Mouse (Mus musculus): ENCODE data around the gene Lrrc46. TPM values are rescaled to one million over a fixed set of nuclear protein-coding genes. Genes with fewer than 3 reads are reported as not detected.

Lrrc46 gene
- polyA plus RNA-seq, 1 experiment from 2014 or later, result not detected

DNA sequence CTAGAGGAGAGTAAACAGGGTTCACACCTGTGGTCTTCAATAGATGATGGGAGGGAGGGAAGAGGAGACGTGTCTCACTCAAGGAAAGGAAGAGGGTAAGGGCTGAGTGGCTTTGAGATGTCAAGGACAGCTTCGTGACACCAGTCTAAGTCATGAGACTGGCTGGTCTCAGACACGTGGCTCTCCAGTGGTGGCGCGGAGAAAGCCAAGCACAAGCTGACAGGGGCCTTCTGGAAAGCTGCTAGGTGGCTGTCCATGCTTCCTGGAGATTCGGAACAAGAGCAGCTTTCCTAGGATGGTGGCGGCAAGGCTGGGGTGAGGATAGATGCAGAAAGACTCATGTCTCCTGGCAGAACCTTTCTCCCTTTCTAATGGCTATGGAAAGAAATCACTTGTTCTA, 2.3 kb downstream of the Lrrc46 start:
- Histone ChIP-seq H3K27ac (ENCODE audit: low read length) (no peak overlapping the region), H3K9me3 (ENCODE audit: control insufficient read depth, low read depth, low read length) (no peaks in the 10 kb centered on the region), H3K27me3 (ENCODE audit: control insufficient read depth, insufficient read depth, low read length) (no peaks in the 10 kb centered on the region), H3K4me3 (ENCODE audit: low read depth, low read length) (no peak overlapping the region), H3K4me2 (replicated peaks; ENCODE audit: low read depth, low read length) (no peak overlapping the region), H3K9ac (replicated peaks; ENCODE audit: low read depth, low read length) (no peak overlapping the region), H3K4me1 (ENCODE audit: control insufficient read depth, insufficient read depth, low read length) (peaks cover 4% of the 10 kb centered on the region; the same call in 1 of the 2 replicates), H3K36me3 (ENCODE audit: control insufficient read depth, insufficient read depth, low read length) (no peaks in the 10 kb centered on the region)
- ATAC-seq (ENCODE audit: insufficient number of reproducible peaks, insufficient read depth, low FRiP score, low read depth), result no peak
- 58% methylated on average over 7 of the region's 7 CpGs for WGBS

DNA sequence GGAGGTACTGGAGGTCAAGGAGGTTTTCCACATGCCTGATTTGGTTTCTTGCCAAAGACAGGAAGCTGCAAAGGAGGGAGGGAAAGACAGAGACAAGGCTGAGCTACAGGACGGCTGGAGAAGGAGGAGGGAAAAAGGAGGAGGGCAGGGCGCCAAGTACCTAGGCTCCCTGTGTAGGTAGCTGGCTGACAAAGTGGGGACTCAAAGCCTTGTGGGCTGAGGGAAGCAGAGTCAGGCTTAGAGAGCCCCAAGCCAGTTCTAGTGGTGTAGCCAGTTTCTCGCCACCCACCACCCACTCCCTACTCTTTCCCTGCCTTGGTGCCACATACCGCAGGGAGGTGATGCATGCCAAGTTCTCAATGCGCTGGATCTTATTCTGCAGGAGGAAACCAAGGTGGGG, 5.1 kb downstream of the Lrrc46 start:
- Histone ChIP-seq H3K9me3 (ENCODE audit: control insufficient read depth, low read depth, low read length) (no peaks in the 10 kb centered on the region), H3K27me3 (ENCODE audit: control insufficient read depth, insufficient read depth, low read length) (no peaks in the 10 kb centered on the region), H3K4me3 (ENCODE audit: low read depth, low read length) (no peak overlapping the region), H3K4me2 (replicated peaks; ENCODE audit: low read depth, low read length) (no peak overlapping the region), H3K36me3 (ENCODE audit: control insufficient read depth, insufficient read depth, low read length) (no peaks in the 10 kb centered on the region; the same call in 1 of the 2 replicates), H3K4me1 (ENCODE audit: control insufficient read depth, insufficient read depth, low read length) (no peaks in the 10 kb centered on the region), H3K27ac (ENCODE audit: low read length) (no peak overlapping the region), H3K9ac (replicated peaks; ENCODE audit: low read depth, low read length) (no peak overlapping the region)
- WGBS, result 76% methylated on average over 5 of the region's 5 CpGs
- ATAC-seq (ENCODE audit: insufficient number of reproducible peaks, insufficient read depth, low FRiP score, low read depth), result no peak

DNA sequence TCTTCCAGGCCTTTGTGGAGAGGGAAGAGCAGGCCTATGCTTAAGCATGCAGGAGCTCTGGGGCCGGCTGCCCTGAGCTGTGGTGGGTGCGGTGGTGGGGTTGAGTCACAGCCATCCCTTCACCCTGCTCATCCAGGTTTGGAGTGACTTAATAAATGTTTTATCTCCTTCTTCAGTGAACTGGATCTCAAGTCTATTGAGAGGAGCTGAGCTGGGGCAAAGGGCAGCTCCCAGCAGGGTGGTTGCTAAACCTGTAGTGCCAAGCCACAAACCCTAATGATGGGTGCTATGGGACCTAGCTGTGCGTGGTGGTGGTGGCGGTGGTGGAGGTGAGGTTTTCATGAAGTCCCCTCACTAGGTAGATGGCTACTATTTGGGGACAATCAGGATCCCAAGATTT, 7.4 kb downstream of the Lrrc46 start:
- 90% methylated on average over 4 of the region's 4 CpGs for WGBS
- Histone ChIP-seq H3K9me3 (ENCODE audit: control insufficient read depth, low read depth, low read length) (no peaks in the 10 kb centered on the region), H3K4me3 (ENCODE audit: low read depth, low read length) (no peak overlapping the region), H3K9ac (replicated peaks; ENCODE audit: low read depth, low read length) (no peak overlapping the region), H3K36me3 (ENCODE audit: control insufficient read depth, insufficient read depth, low read length) (no peaks in the 10 kb centered on the region; the same call in 1 of the 2 replicates), H3K27me3 (ENCODE audit: control insufficient read depth, insufficient read depth, low read length) (no peaks in the 10 kb centered on the region), H3K4me2 (replicated peaks; ENCODE audit: low read depth, low read length) (no peak overlapping the region), H3K27ac (ENCODE audit: low read length) (no peak overlapping the region), H3K4me1 (ENCODE audit: control insufficient read depth, insufficient read depth, low read length) (peaks cover 8% of the 10 kb centered on the region)
- ATAC-seq (ENCODE audit: insufficient number of reproducible peaks, insufficient read depth, low FRiP score, low read depth), result no peak

DNA sequence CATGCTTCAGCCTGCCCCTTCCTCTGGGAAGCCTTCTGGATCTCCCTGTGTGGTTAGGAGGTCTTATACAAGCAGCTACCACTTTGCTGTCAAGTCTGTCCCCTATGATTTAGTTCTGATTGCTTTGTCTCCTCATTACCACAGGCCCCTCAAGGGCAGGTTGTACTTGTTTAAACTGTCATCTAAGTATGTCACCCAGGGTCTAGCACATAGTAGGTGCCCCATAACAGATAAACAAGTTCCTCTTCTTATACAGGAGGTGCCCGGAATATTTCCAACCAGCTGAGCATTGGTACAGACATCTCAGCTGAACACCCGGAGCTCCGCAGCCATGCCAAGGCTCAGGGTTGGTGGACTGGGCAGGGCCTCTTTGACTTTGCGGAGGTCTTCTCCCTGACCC, 8.7 kb downstream of the Lrrc46 start:
- Histone ChIP-seq H3K4me2 (replicated peaks; ENCODE audit: low read depth, low read length) (no peak overlapping the region), H3K4me1 (ENCODE audit: control insufficient read depth, insufficient read depth, low read length) (peaks cover 8% of the 10 kb centered on the region), H3K9me3 (ENCODE audit: control insufficient read depth, low read depth, low read length) (no peaks in the 10 kb centered on the region), H3K4me3 (ENCODE audit: low read depth, low read length) (no peak overlapping the region), H3K27me3 (ENCODE audit: control insufficient read depth, insufficient read depth, low read length) (no peaks in the 10 kb centered on the region), H3K27ac (ENCODE audit: low read length) (no peak overlapping the region), H3K9ac (replicated peaks; ENCODE audit: low read depth, low read length) (no peak overlapping the region), H3K36me3 (ENCODE audit: control insufficient read depth, insufficient read depth, low read length) (no peaks in the 10 kb centered on the region; the same call in 1 of the 2 replicates)
- WGBS, result 85% methylated on average over 4 of the region's 4 CpGs
- ATAC-seq (ENCODE audit: insufficient number of reproducible peaks, insufficient read depth, low FRiP score, low read depth), result no peak

DNA sequence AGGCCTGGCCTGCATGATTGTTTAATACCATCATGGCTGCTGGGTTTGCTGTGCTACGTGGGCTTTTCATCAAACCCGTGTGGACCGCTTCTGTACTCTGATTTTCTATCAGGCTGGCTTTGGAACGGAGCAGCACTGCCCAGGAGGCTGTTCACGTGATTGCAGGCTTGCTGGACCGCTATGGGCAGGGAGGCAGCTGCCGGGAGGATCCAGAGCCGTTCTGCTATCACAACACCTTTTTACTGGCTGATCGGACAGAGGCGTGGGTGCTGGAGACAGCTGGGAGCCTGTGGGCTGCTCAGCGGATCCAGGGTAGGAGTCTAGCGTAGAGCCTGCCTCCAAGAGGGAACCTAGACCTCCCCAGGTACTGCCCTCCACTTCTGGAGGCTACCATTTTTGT, 9.2 kb downstream of the Lrrc46 start:
- WGBS, result 83% methylated on average over 12 of the region's 12 CpGs
- ATAC-seq (ENCODE audit: insufficient number of reproducible peaks, insufficient read depth, low FRiP score, low read depth), result no peak

DNA sequence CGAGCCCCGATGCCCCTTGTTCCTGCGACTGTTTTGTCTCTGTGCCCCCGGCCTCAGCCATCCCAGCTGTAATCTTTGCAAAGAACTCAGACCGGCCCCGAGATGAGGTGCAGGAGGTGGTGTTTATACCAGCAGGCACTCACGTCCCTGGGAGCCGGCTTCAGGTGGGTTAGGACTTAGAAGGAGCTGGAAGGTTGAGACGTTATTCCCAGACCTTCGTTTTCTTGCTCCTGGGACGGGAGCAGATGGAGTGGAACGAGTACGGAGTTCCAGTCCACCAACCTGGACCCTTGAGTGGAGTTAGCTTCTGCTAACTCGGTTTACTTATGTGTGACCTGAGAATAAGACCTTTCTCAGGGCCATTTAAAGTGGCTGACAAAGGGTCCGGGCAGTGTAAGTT, 10.8 kb downstream of the Lrrc46 start:
- no peaks in the 10 kb centered on the region; the same call in 1 of the 2 replicates for H3K36me3 ChIP-seq (ENCODE audit: control insufficient read depth, insufficient read depth, low read length)
- H3K9me3 ChIP-seq (ENCODE audit: control insufficient read depth, low read depth, low read length), result no peaks in the 10 kb centered on the region
- peak overlapping the region; percentile 87 for H3K4me2 ChIP-seq (replicated peaks; ENCODE audit: low read depth, low read length)
- peaks cover 13% of the 10 kb centered on the region for H3K4me1 ChIP-seq (ENCODE audit: control insufficient read depth, insufficient read depth, low read length)
- peak overlapping the region; percentile 76; the same call in 1 of the 2 replicates for H3K27ac ChIP-seq (ENCODE audit: low read length)
- WGBS, result 14% methylated on average over 15 of the region's 15 CpGs
- peak overlapping the region; percentile 67 for H3K9ac ChIP-seq (replicated peaks; ENCODE audit: low read depth, low read length)
- peak overlapping the region; percentile 59 for H3K4me3 ChIP-seq (ENCODE audit: low read depth, low read length)
- ATAC-seq (ENCODE audit: insufficient number of reproducible peaks, insufficient read depth, low FRiP score, low read depth), result no peak
- H3K27me3 ChIP-seq (ENCODE audit: control insufficient read depth, insufficient read depth, low read length), result no peaks in the 10 kb centered on the region

More for the DNA sequence above, 9.2 kb downstream of the Lrrc46 start:
- no peak overlapping the region for H3K27ac ChIP-seq (ENCODE audit: low read length)
- H3K4me3 ChIP-seq (ENCODE audit: low read depth, low read length), result no peak overlapping the region
- H3K4me1 ChIP-seq (ENCODE audit: control insufficient read depth, insufficient read depth, low read length), result peaks cover 8% of the 10 kb centered on the region
- H3K9me3 ChIP-seq (ENCODE audit: control insufficient read depth, low read depth, low read length), result no peaks in the 10 kb centered on the region
- H3K27me3 ChIP-seq (ENCODE audit: control insufficient read depth, insufficient read depth, low read length), result no peaks in the 10 kb centered on the region
- H3K36me3 ChIP-seq (ENCODE audit: control insufficient read depth, insufficient read depth, low read length), result no peaks in the 10 kb centered on the region; the same call in 1 of the 2 replicates
- no peak overlapping the region for H3K4me2 ChIP-seq (replicated peaks; ENCODE audit: low read depth, low read length)
- H3K9ac ChIP-seq (replicated peaks; ENCODE audit: low read depth, low read length), result no peak overlapping the region

DNA sequence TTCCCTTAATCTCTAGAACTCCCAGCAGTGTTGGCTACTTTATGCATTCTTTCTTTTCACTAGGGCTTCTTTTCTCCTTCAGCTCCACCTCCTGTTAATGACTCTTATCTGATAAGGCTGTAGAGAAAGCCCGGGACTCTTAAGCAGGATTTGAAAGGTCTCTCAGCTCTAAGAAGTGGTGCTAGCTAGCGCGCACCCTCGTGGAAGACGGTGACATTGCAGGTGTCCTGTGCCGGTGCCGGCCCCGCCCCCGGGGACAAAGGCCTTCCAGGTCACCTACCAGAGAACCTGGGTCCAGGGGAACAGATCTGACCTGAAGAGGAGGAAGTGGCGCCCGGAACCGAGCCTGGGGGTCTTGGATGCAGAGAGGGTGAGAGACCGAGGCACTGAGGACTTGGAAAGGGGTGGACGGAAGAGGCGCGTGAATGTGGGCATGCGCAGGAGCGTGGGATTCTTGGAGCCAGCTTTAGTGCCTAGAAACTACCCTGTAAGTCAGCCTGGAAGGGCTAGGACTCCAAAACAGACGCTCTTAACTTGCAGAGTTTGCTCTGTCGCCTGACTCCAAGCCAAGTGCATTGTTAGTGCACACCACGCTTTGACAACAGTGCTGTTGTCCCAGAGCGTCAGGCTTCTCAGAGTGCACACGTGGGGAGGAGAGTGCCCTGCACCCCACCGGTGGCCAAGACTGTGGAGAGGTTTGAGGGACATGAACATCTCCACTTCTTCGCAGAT, 11.4 kb downstream of the Lrrc46 start, which contains the start of gene Scrn2:
Scrn2 (plus strand) TSS at position 253 of the 732 bp plus-strand sequence.
- WGBS, result 1% methylated on average over 25 of the region's 25 CpGs
- Histone ChIP-seq H3K9me3 (ENCODE audit: control insufficient read depth, low read depth, low read length) (no peaks in the 10 kb centered on the region), H3K27me3 (ENCODE audit: control insufficient read depth, insufficient read depth, low read length) (no peaks in the 10 kb centered on the region), H3K4me3 (ENCODE audit: low read depth, low read length) (peak within 1 kb of the TSS; percentile 59), H3K9ac (replicated peaks; ENCODE audit: low read depth, low read length) (peak within 1 kb of the TSS; percentile 67), H3K4me1 (ENCODE audit: control insufficient read depth, insufficient read depth, low read length) (peaks cover 16% of the 10 kb centered on the region), H3K27ac (ENCODE audit: low read length) (peak within 1 kb of the TSS; percentile 76; the same call in 1 of the 2 replicates), H3K4me2 (replicated peaks; ENCODE audit: low read depth, low read length) (peak within 1 kb of the TSS; percentile 87), H3K36me3 (ENCODE audit: control insufficient read depth, insufficient read depth, low read length) (no peaks in the 10 kb centered on the region; the same call in 1 of the 2 replicates)
- ATAC-seq (ENCODE audit: insufficient number of reproducible peaks, insufficient read depth, low FRiP score, low read depth), result peak; percentile 72

DNA sequence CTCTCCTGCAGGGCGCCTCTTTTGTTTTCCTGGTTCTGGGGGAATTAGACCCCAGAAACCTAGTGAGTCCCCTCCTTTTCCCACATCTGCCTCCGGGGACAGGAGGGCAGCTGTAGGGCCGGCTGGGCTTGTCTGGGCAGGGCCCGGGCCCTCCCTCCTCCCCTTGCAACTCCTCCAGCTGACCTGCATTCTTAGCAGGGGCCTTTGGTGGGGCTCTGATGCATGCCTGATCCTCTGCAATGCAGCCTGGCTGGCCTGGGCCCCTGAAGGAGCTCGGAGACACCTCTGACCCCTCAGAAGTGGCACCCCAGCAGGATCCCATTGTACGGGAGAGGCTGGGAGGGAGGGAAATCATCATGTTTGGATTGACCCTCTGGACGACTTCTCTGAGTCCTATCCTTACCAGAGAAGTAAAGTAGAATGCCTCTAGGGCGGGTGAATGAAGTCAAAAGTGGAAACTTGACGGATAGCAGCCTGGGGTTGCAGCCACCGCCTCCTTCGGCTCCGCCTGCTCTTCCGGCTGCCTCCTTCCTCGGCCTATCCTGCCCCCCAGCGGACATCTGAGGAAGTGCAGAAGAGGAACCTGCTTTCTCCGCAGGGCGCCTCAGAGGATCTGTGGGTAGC, 15.4 kb downstream of the Lrrc46 start:
- Histone ChIP-seq H3K36me3 (ENCODE audit: control insufficient read depth, insufficient read depth, low read length) (no peaks in the 10 kb centered on the region), H3K4me2 (replicated peaks; ENCODE audit: low read depth, low read length) (peak overlapping the region; percentile 57), H3K4me1 (ENCODE audit: control insufficient read depth, insufficient read depth, low read length) (peaks cover 28% of the 10 kb centered on the region), H3K27ac (ENCODE audit: low read length) (peak overlapping the region; percentile 91), H3K9me3 (ENCODE audit: control insufficient read depth, low read depth, low read length) (no peaks in the 10 kb centered on the region), H3K4me3 (ENCODE audit: low read depth, low read length) (peak overlapping the region; percentile 26), H3K9ac (replicated peaks; ENCODE audit: low read depth, low read length) (peak overlapping the region; percentile 22), H3K27me3 (ENCODE audit: control insufficient read depth, insufficient read depth, low read length) (peaks cover 21% of the 10 kb centered on the region)
- ATAC-seq (ENCODE audit: insufficient number of reproducible peaks, insufficient read depth, low FRiP score, low read depth), result 0 out of 2 replicates have a peak, but pooled peaks have one; percentile 10
- 3% methylated on average over 17 of the region's 17 CpGs for WGBS
